In genomic region chr11:107568466-107568995, GRCm38 (mm10) we compare ENCODE assay signal across 18 mouse cellular contexts.
"Had no signal": no experiment of that assay in that cellular context is flagged by ENCODE, and none has a peak within 500 bp of the region (broad histone marks: within the 10 kb centered on the region; RNA-seq: fewer than 3 reads in every experiment).

No protein-coding gene starts in this region.

- H3K27me3 ChIP-seq: midbrain, embryonic 12.5 days; neural tube, embryonic 13.5 days; neural tube, embryonic 15.5 days had no signal

- H3K4me3 ChIP-seq: midbrain, embryonic 10.5 days; midbrain, embryonic 12.5 days; myocyte; neural tube, embryonic 13.5 days; neural tube, embryonic 15.5 days had no signal

- H3K4me2 ChIP-seq: lung, embryonic 14.5 days; midbrain, embryonic 12.5 days; neural tube, embryonic 13.5 days; neural tube, embryonic 15.5 days had no signal

- DNase-seq: lung, adult 18-20 months; lung, embryonic 14.5 days; lung, postnatal 10 days; lung, postnatal 4 days; midbrain, embryonic 14.5 days; retina, postnatal 1 day; right cerebral cortex, adult 18-20 months; right cerebral cortex, postnatal 25 days; right cerebral cortex, postnatal 4 days; spleen, adult 18-20 months; thymus, adult 18-20 months; thymus, postnatal 14 days; thymus, postnatal 4 days had no signal

- H3K4me1 ChIP-seq: midbrain, embryonic 12.5 days had no signal

- H3K9ac ChIP-seq: lung, embryonic 14.5 days; midbrain, embryonic 12.5 days; neural tube, embryonic 13.5 days; neural tube, embryonic 15.5 days had no signal

- H3K27ac ChIP-seq: midbrain, embryonic 10.5 days; midbrain, embryonic 12.5 days; neural tube, embryonic 13.5 days; neural tube, embryonic 15.5 days had no signal

- H3K9me3 ChIP-seq: midbrain, embryonic 12.5 days; neural tube, embryonic 13.5 days; neural tube, embryonic 15.5 days had no signal
